Mouse (Mus musculus) limb, embryonic 10.5 days (tissue): ENCODE results near the gene Utrn. TPM values are rescaled to one million over a fixed set of nuclear protein-coding genes. Genes with fewer than 3 reads are reported as not detected.

Experiments used
- polyA plus RNA-seq: library from polyadenylated mRNA; unstranded; fragments of >200 nt; fragmentation: Nextera tagmentation; extraction: Ambion mirVana; gene quantifications from 2 replicates; pipeline ENCODE4 v1.2.1, GENCODE M21; 2016

The Utrn gene
- polyA plus RNA-seq, 1 experiment from 2014 or later = 49.0 TPM

Other genes with a start within 250 kb of the Utrn start
- 0.92 and 1.2 TPM in 2 replicates for gene Stx11, start 94.9 kb upstream of the Utrn start, polyA plus RNA-seq
- gene Sf3b5, start 136.0 kb upstream of the Utrn start, polyA plus RNA-seq = 43.7 and 49.8 TPM in 2 replicates
- 37.3 and 42.6 TPM in 2 replicates for gene Plagl1, start 191.1 kb upstream of the Utrn start, polyA plus RNA-seq